Mouse (Mus musculus): ENCODE results near the gene Gm13695. TPM values are rescaled to one million over a fixed set of nuclear protein-coding genes. Genes with fewer than 3 reads are reported as not detected.

Gene Gm13695
- polyA plus RNA-seq (2015; fragmentation: Nextera tagmentation; extraction: Ambion mirVana) = not detected in 2 replicates

DNA sequence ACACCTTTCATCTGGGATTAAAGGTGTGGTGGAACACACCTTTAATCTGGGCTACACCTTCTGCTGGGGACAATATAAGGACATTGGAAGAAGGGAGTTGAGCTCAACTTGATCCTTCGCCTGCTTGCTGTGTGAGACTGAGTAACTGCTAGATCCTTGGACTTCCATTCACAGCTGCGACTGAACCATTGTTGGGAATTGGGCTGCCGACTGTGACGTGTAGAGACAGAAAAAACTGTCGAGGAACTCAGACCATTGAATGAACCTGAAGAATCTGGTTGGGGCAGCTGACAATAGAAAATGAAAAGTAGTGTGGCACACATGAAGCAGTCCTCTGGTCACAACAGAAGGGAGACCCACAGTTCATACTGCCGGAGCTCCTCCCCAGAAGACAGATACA, at the start of gene Gm13695:
Gene Gm13695 (plus strand): TSS at position 301 of the 400 bp plus-strand sequence.

DNA sequence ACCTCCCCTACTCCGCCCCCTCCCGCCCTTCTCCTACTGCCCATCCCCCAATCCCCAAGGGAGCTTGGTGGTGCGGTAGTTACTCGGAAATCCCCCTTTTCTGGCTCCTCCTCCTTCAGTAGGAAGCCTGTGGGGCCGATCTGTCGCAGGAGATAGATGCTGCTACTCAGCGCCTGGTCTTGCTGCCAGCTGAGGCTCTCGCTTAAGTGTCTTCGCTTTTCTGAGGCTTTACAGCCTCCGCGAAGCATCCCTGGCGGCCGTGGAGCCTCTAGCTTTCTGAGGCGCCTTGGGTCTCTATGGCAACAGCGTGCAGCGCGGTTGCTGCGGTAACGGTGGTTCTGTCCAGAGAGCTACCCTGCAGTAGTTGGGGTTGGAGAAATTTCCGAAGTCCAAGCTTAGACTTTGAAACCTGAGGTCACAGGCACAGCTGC, 26.2 kb upstream of the Gm13695 start, which contains the start of gene Zswim2:
Gene Zswim2 (minus strand): TSS at position 298 of the 431 bp plus-strand sequence.

DNA sequence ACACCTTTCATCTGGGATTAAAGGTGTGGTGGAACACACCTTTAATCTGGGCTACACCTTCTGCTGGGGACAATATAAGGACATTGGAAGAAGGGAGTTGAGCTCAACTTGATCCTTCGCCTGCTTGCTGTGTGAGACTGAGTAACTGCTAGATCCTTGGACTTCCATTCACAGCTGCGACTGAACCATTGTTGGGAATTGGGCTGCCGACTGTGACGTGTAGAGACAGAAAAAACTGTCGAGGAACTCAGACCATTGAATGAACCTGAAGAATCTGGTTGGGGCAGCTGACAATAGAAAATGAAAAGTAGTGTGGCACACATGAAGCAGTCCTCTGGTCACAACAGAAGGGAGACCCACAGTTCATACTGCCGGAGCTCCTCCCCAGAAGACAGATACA, 11.7 kb upstream of the Gm13695 start, which contains the start of gene Gm13698:
Gene Gm13698 (plus strand): TSS at position 301 of the 400 bp plus-strand sequence.

DNA sequence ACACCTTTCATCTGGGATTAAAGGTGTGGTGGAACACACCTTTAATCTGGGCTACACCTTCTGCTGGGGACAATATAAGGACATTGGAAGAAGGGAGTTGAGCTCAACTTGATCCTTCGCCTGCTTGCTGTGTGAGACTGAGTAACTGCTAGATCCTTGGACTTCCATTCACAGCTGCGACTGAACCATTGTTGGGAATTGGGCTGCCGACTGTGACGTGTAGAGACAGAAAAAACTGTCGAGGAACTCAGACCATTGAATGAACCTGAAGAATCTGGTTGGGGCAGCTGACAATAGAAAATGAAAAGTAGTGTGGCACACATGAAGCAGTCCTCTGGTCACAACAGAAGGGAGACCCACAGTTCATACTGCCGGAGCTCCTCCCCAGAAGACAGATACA, 5.9 kb upstream of the Gm13695 start, which contains the start of gene Gm13693:
Gene Gm13693 (plus strand): TSS at position 301 of the 400 bp plus-strand sequence.

DNA sequence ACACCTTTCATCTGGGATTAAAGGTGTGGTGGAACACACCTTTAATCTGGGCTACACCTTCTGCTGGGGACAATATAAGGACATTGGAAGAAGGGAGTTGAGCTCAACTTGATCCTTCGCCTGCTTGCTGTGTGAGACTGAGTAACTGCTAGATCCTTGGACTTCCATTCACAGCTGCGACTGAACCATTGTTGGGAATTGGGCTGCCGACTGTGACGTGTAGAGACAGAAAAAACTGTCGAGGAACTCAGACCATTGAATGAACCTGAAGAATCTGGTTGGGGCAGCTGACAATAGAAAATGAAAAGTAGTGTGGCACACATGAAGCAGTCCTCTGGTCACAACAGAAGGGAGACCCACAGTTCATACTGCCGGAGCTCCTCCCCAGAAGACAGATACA, 5.7 kb downstream of the Gm13695 start, which contains the start of gene Gm13696:
Gene Gm13696 (plus strand): TSS at position 301 of the 400 bp plus-strand sequence.

DNA sequence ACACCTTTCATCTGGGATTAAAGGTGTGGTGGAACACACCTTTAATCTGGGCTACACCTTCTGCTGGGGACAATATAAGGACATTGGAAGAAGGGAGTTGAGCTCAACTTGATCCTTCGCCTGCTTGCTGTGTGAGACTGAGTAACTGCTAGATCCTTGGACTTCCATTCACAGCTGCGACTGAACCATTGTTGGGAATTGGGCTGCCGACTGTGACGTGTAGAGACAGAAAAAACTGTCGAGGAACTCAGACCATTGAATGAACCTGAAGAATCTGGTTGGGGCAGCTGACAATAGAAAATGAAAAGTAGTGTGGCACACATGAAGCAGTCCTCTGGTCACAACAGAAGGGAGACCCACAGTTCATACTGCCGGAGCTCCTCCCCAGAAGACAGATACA, 11.5 kb downstream of the Gm13695 start, which contains the start of gene Gm13694:
Gene Gm13694 (plus strand): TSS at position 301 of the 400 bp plus-strand sequence.

DNA sequence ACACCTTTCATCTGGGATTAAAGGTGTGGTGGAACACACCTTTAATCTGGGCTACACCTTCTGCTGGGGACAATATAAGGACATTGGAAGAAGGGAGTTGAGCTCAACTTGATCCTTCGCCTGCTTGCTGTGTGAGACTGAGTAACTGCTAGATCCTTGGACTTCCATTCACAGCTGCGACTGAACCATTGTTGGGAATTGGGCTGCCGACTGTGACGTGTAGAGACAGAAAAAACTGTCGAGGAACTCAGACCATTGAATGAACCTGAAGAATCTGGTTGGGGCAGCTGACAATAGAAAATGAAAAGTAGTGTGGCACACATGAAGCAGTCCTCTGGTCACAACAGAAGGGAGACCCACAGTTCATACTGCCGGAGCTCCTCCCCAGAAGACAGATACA, 17.3 kb downstream of the Gm13695 start, which contains the start of gene Gm13697:
Gene Gm13697 (plus strand): TSS at position 301 of the 400 bp plus-strand sequence.

DNA sequence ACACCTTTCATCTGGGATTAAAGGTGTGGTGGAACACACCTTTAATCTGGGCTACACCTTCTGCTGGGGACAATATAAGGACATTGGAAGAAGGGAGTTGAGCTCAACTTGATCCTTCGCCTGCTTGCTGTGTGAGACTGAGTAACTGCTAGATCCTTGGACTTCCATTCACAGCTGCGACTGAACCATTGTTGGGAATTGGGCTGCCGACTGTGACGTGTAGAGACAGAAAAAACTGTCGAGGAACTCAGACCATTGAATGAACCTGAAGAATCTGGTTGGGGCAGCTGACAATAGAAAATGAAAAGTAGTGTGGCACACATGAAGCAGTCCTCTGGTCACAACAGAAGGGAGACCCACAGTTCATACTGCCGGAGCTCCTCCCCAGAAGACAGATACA, 23.1 kb downstream of the Gm13695 start, which contains the start of gene Gm13691:
Gene Gm13691 (plus strand): TSS at position 301 of the 400 bp plus-strand sequence.

Other genes with a start within 250 kb of the Gm13695 start
- gene Itgav, start 242.9 kb upstream of the Gm13695 start, polyA plus RNA-seq (2015; fragmentation: Nextera tagmentation; extraction: Ambion mirVana) = 32.9 and 47.5 TPM in 2 replicates
- 0.24 and 0.26 TPM in 2 replicates for gene Fam171b, start 154.7 kb upstream of the Gm13695 start, polyA plus RNA-seq (2015; fragmentation: Nextera tagmentation; extraction: Ambion mirVana)
- not detected in 2 replicates for gene Zswim2, start 26.1 kb upstream of the Gm13695 start, polyA plus RNA-seq (2015; fragmentation: Nextera tagmentation; extraction: Ambion mirVana)
- not detected in 2 replicates for gene Gm13698, start 11.6 kb upstream of the Gm13695 start, polyA plus RNA-seq (2015; fragmentation: Nextera tagmentation; extraction: Ambion mirVana)
- gene Gm13693, start 5.8 kb upstream of the Gm13695 start, polyA plus RNA-seq (2015; fragmentation: Nextera tagmentation; extraction: Ambion mirVana) = not detected in 2 replicates
- not detected in 2 replicates for gene Gm13696, start 5.8 kb downstream of the Gm13695 start, polyA plus RNA-seq (2015; fragmentation: Nextera tagmentation; extraction: Ambion mirVana)
- not detected in 2 replicates for gene Gm13694, start 11.6 kb downstream of the Gm13695 start, polyA plus RNA-seq (2015; fragmentation: Nextera tagmentation; extraction: Ambion mirVana)
- gene Gm13697, start 17.4 kb downstream of the Gm13695 start, polyA plus RNA-seq (2015; fragmentation: Nextera tagmentation; extraction: Ambion mirVana) = not detected in 2 replicates
- gene Gm13691, start 23.2 kb downstream of the Gm13695 start, polyA plus RNA-seq (2015; fragmentation: Nextera tagmentation; extraction: Ambion mirVana) = not detected in 2 replicates